Mouse (Mus musculus) splenic B cell, adult 2 months (primary cell): Measurements from ENCODE around the gene Nmi.
"Not testable (repeated sequence)": the region's sequence is repeated elsewhere in the genome, so short reads cannot be mapped to it uniquely, and the experiment has no call there.

Source experiments
- DNase-seq: peaks from one replicate; pipeline ENCODE4 v3.0.0-alpha.2; 2011; ENCODE audit warnings: low read depth, low spot score
- H3K27me3 ChIP-seq: 2 replicates; pipeline ENCODE4 v1.6.1; 2012; ENCODE audit warnings: mild to moderate bottlenecking, low read length, moderate library complexity, mixed read lengths; ENCODE audit not compliant: control insufficient read depth, poor library complexity, insufficient read depth, severe bottlenecking
- H3K36me3 ChIP-seq: 2 replicates; pipeline ENCODE4 v1.6.1; 2012; ENCODE audit warnings: mild to moderate bottlenecking, low read length, moderate library complexity, mixed read lengths; ENCODE audit not compliant: control insufficient read depth, poor library complexity, insufficient read depth, severe bottlenecking

The Nmi gene

DNA sequence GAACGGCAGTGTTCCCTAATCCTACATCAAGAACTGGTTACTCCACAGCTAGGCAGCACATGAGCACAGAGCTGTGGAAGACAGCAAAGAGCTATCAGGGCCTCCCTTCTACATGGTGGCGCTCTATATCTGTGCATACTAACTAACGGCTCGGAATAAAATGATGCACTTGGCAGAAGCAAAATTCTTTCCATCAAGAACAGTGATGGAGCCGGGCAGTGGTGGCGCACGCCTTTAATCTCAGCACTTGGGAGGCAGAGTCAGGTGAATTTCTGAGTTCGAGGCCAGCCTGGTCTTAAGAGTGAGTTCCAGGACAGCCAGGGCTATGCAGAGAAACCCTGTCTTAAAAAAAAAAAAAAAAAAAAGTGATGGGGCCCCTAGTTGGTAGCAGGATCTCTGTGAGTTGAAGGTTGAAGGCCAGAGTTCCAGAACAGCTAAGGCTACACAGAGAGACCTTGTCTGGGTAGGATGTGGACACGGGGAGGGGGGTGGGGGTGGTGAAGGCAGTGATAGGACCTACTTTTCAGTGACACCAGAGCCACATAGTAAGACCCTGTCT lies at the start of gene Nmi:
Gene Nmi (minus strand): TSS at position 85 of the 559 bp plus-strand sequence.
- no peak for DNase-seq
- no peaks in the 10 kb centered on the region for H3K36me3 ChIP-seq
- no peaks in the 10 kb centered on the region; the same call in 1 of the 2 replicates for H3K27me3 ChIP-seq

DNA sequence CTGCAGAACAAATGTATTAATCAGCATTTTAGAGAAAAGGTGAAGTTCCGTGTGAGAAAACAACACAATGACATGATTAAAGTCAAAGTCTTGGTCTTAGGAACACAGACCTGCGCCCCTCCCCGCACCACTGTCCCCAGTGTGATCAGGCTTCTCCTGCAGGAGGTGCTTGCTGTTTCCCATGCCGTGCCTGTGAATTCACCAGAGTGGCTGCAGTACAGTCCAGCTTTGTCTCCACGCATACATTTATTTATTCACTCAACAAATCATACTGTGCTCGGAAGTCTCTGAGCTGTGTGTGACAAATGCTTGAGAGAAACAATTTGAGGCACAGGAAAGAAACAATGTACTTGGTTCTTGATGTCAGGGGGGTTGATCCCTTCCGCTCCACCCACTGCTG lies 43.1 kb upstream of the Nmi start:
- Histone ChIP-seq H3K27me3 (no peaks in the 10 kb centered on the region), H3K36me3 (no peaks in the 10 kb centered on the region)
- DNase-seq, result no peak

DNA sequence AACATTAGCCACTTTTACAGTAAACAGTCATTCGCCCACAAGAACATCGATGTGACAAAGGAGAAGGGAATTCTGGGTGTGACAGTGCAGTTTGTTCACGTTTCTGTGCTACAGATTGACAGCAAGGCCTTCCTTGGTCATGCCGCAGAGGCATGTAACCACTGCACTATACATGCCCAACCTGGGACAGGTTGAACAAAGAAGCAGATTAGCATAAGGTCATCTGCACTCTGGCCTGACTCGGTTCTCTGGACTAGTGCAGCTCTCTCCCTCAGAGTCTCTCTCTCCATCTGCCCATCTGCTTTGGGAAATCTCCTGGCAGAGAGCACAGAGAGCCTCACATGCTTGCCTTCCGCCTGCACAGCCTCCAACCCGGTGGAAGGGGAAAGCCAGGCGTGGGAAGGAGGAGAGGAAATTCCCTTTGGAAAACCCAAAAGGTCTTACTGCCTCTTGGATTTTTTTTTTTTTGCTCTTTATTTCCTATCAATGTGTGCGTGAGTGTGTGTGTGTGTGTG lies 40.1 kb upstream of the Nmi start:
- DNase-seq, result no peak
- Histone ChIP-seq H3K36me3 (no peaks in the 10 kb centered on the region), H3K27me3 (no peaks in the 10 kb centered on the region)

DNA sequence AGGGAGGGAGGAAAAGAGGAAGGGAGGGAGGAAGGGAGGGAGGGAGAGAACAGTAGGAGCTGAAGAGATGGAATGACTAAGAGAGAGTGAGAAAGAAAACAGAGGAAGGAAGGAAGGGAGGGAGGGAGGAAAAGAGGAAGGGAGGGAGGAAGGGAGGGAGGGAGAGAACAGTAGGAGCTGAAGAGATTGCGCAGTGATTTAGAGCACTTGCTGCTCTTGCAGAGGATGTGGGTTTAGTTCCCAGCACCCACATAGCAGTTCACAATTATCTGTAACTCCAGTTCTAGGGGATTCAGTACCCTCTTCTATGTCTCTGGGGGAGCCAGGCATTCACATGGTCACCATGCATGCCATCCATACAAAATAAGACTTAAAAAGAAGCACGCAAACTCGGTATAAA lies 38.5 kb upstream of the Nmi start:
- DNase-seq, H3K27me3 ChIP-seq: not testable (repeated sequence)

DNA sequence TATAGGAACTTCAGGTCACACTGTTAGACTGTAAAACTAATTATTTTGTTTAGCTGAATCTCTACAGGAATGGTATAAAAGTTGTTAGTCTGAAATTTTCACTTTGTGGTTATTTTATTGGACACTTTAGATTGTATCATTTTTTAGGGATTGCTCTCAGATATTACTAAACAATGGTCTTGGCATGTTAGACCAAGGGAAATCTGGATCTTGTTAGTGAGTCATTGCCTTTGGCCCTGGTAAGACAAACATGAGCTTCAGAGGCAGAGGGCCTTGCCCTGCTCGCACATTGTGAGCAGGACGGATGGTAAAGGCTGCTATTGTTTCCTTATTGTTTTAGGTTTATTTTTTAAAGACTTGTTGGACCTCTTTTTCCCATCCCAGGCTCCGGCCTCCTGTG lies 33.1 kb upstream of the Nmi start:
- no peaks in the 10 kb centered on the region for H3K36me3 ChIP-seq
- H3K27me3 ChIP-seq, result no peaks in the 10 kb centered on the region
- no peak for DNase-seq

More for the DNA sequence above, 38.5 kb upstream of the Nmi start:
- H3K36me3 ChIP-seq, result not testable (repeated sequence)

DNA sequence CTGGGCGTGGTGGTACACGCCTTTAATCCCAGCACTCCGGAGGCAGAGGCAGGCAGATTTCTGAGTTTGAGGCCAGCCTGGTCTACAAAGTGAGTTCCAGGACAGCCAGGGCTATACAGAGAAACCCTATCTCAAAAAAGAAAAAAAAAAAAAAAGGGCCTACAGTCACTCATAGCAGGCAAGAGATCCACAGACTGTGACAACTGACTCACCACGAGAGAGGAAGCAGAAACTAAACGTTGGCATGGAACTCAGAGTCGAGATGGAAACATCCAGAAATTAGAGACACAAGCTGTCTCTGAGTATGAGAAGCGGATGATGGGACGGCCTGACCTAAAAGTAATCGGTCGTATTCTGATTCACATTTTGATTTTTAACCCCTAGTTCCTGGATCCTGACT lies 29.0 kb upstream of the Nmi start:
- not testable (repeated sequence) for H3K36me3 ChIP-seq, DNase-seq, H3K27me3 ChIP-seq

DNA sequence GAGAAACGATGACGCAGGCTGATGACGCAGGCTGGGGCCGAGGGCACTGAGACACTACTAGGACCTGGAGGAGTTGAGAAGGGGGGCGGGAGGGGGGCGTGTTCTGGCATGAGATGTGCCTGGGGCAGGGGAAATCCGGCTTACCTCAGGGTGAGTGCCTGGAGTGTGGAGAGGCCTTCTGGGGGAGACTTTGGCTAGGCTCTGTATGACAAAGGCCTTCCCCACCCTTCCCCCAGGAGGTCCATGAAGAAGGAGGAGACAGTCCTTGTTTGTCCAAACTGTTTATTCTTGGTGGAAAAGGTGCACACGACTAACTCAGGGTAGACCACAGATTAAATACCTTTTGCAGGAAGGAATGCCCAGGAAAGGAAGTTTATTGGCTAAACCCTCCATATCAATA lies 28.2 kb upstream of the Nmi start:
- DNase-seq, result no peak
- no peaks in the 10 kb centered on the region for H3K27me3 ChIP-seq
- H3K36me3 ChIP-seq, result no peaks in the 10 kb centered on the region

DNA sequence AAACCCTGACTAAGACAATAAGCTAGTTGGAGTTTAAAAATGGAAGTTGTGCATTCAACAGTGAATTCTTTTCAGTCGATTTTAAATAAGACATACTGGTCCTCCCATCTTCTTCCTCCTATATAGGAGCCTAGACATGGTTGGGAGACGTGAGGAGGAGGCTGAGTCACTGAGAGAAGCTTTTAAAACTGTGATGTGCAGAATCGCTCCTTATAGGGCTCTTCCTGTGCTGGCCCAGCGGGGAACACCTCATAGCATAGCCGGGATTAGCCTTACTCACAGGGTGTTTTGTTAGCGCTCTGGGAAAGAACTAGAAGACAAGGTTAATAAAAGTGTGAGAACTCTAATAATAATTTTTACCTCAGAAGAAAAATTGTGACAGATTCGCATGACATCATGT lies 26.7 kb upstream of the Nmi start:
- no peak for DNase-seq
- no peaks in the 10 kb centered on the region for H3K36me3 ChIP-seq
- H3K27me3 ChIP-seq, result no peaks in the 10 kb centered on the region

DNA sequence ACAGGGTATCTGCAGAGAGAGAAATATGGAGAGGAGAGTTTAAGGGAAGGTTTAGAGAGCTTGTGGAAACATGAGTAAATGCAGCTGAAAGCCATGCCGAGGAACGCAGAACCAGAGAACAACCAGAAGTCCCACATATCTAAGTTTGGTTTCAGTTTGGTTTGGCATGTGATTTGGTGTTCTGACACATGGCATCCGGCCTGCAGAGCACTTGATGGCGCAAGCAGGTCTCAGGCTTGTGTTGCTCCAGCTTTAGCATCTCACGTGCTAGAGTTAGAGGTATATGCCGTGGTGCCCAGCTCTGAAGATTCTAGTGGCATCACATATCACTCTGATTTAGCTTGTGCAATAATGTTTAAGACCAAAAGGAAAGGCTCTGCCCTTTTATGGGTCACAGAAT lies 18.2 kb upstream of the Nmi start:
- no peaks in the 10 kb centered on the region for H3K36me3 ChIP-seq
- H3K27me3 ChIP-seq, result no peaks in the 10 kb centered on the region
- no peak for DNase-seq

DNA sequence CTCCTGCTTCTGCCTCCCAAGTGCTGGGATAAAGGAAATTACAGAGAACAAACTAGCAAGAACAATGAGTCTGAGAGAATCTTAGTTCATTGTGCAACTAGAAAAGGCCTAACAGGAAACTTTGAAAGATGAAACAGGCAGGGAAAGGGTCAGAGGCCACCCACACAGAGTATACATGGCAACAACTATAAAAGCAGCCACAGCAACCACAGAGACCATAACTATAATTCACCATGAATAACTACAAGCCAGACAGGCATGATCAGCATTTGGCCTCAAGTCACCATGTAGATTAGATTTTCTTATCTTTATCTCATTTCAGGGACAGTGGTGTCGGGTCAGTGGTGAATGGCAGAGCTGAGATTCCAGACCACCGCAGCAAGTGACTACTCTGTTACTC lies 16.3 kb upstream of the Nmi start:
- no peaks in the 10 kb centered on the region for H3K27me3 ChIP-seq
- DNase-seq, result no peak
- H3K36me3 ChIP-seq, result no peaks in the 10 kb centered on the region

DNA sequence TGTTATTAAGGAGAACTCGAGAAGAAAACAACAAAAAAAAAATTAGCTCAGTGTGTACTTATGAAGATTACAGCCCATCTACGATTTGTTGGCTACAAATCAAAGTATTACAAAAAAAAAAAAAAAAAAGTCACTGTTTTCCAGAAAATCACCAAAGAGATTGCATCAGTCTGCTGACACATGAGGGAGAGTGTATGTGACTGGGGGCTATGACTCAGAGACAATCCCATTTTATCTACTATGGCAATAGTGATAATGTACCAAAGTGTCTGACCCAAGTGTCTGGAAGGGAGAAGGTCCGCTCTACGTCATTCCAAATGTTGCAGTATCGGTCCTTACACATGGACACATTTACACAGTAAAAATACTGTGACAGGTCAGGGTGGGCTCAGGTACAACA lies 13.4 kb upstream of the Nmi start:
- Histone ChIP-seq H3K27me3 (no peaks in the 10 kb centered on the region), H3K36me3 (no peaks in the 10 kb centered on the region)
- no peak for DNase-seq

DNA sequence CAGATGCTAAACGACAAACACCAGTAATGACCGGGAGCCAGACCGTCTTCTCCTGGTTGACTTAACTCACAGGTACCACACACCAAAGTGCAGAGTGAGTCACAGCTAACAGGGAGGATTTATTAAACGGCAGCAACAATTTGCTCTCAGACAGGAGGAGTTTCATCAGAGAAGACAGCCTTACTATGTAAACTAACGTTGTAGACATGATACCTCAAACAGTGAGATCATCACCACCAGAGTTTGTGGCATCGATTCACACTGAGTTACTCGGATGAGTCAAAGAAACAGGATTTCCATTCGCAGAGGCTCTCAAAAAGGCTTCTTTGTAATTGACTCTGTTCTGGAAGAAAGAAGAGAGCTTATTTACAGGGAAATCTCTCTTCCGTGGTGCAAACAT lies 12.9 kb upstream of the Nmi start:
- no peak for DNase-seq
- H3K36me3 ChIP-seq, result no peaks in the 10 kb centered on the region
- H3K27me3 ChIP-seq, result no peaks in the 10 kb centered on the region

DNA sequence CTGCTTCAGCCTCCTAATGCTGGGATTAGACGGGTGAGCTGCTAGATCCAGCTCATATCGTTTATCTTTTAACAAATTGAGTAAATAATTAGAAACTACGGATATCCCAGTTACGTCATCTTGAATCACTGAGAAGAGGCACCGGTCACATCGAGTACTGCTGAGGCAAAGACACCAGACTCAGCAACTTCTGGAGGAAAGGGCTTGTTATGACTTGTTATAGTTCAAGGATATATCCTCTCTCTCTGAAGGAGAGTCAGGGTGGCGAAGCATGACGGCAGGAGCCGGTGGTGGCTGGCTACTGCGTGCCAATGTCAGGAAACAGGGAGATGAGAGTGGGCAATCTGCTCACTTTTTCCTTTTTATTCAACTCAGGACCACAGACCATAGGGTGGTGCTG lies 11.9 kb upstream of the Nmi start:
- H3K27me3 ChIP-seq, result no peaks in the 10 kb centered on the region
- no peaks in the 10 kb centered on the region for H3K36me3 ChIP-seq

DNA sequence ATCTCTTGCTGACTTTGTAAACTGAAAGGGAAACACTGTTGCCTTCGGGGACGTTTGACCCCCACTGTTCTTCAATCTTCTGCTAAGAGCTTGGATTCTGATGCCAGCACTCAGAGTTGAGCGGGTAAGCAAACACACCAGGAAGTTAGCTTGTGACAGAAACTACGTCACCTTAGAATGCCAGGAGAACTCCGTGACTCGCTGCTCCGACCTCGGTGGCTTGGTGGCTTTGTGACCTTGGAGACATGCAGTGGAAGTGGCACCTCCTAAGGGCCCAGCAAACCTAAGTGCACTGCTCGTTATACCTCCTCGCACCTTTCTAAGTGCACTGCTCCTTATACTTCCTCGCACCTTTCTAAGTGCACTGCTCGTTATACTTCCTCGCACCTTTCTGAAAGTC lies 9.0 kb upstream of the Nmi start:
- peak; percentile 44 for DNase-seq
- Histone ChIP-seq H3K36me3 (no peaks in the 10 kb centered on the region), H3K27me3 (no peaks in the 10 kb centered on the region; the same call in 1 of the 2 replicates)

More for the DNA sequence above, 11.9 kb upstream of the Nmi start:
- no peak for DNase-seq

DNA sequence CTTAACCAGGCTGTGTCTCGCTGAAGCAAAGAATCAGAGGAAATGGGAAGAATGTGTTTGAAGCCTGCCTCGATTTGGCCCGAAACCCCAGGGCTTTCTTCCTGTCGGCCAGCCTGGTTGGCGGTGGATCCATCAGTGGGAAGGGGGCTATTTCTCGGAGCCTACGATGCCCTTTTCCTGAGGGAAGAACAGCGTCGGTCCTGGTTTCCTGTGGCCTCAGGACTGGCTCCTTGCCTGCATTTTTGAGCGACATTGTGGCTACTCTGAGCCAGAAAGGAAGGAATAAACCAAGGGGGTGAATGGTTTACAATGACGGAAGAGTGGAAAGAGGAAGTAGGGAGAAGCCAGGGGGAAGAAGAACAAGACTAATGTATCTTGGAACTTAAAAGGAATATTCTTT lies 8.3 kb upstream of the Nmi start:
- Histone ChIP-seq H3K36me3 (no peaks in the 10 kb centered on the region), H3K27me3 (no peaks in the 10 kb centered on the region; the same call in 1 of the 2 replicates)
- no peak for DNase-seq
